Mouse (Mus musculus): ENCODE measurements at regions not wholly inside any gene's neighbourhood (a gene's known extent, or its start where the extent isn't known, plus 50 kb on each side); places are given as distances from the start of the nearest gene placed in this dataset. TPM values are rescaled to one million over a fixed set of nuclear protein-coding genes. Genes with fewer than 3 reads are reported as not detected.

- ATAC-seq (ENCODE audit: low FRiP score), result 0 out of 2 replicates have a peak, but pooled peaks have one; percentile 46
- peak overlapping the region; percentile 68 for H3K4me2 ChIP-seq (replicated peaks)
- no peak for DNase-seq (ENCODE audit: low spot score)
Measured at GRCm38 (mm10) chr1:136782261-136782660, 157.6 kb downstream of the Zfp281 start.

GRCm38 (mm10) chr1:136784178-136784577, 159.5 kb downstream of the Zfp281 start:
- 70% methylated on average over 9 of the region's 9 CpGs for WGBS
- Histone ChIP-seq H3K4me1 (replicated peaks; ENCODE audit: control insufficient read depth, insufficient read depth, low read length) (peaks cover 13% of the 10 kb centered on the region), H3K36me3 (replicated peaks; ENCODE audit: control insufficient read depth, insufficient read depth) (no peaks in the 10 kb centered on the region), H3K27me3 (ENCODE audit: control insufficient read depth, insufficient read depth, low read length) (peaks cover 5% of the 10 kb centered on the region; the same call in 1 of the 2 replicates), H3K9ac (no peak overlapping the region), H3K4me3 (replicated peaks; ENCODE audit: low read length) (no peak overlapping the region), H3K9me3 (ENCODE audit: control insufficient read depth, low read length) (no peaks in the 10 kb centered on the region), H3K27ac (no peak overlapping the region), H3K4me2 (replicated peaks) (no peak overlapping the region)
- ATAC-seq (ENCODE audit: low FRiP score), result no peak
- no peak for DNase-seq (ENCODE audit: low spot score)

More at GRCm38 (mm10) chr1:136782261-136782660, 157.6 kb downstream of the Zfp281 start:
- Histone ChIP-seq H3K9ac (0 out of 2 replicates have a peak overlapping the region, but pooled peaks have one; percentile 17), H3K4me1 (replicated peaks; ENCODE audit: control insufficient read depth, insufficient read depth, low read length) (peaks cover 20% of the 10 kb centered on the region), H3K27ac (no peak overlapping the region), H3K36me3 (replicated peaks; ENCODE audit: control insufficient read depth, insufficient read depth) (no peaks in the 10 kb centered on the region), H3K4me3 (replicated peaks; ENCODE audit: low read length) (peak overlapping the region; percentile 30), H3K27me3 (ENCODE audit: control insufficient read depth, insufficient read depth, low read length) (peaks cover 12% of the 10 kb centered on the region; the same call in 1 of the 2 replicates), H3K9me3 (ENCODE audit: control insufficient read depth, low read length) (no peaks in the 10 kb centered on the region)
- 9% methylated on average over 10 of the region's 10 CpGs for WGBS

- Histone ChIP-seq H3K27ac (no peak overlapping the region), H3K4me3 (replicated peaks; ENCODE audit: low read length) (no peak overlapping the region), H3K9ac (no peak overlapping the region), H3K27me3 (ENCODE audit: control insufficient read depth, insufficient read depth, low read length) (no peaks in the 10 kb centered on the region), H3K9me3 (ENCODE audit: control insufficient read depth, low read length) (no peaks in the 10 kb centered on the region), H3K36me3 (replicated peaks; ENCODE audit: control insufficient read depth, insufficient read depth) (no peaks in the 10 kb centered on the region), H3K4me2 (replicated peaks) (no peak overlapping the region; the same call in 1 of the 2 replicates), H3K4me1 (replicated peaks; ENCODE audit: control insufficient read depth, insufficient read depth, low read length) (no peaks in the 10 kb centered on the region)
- DNase-seq (ENCODE audit: low spot score), result no peak
- WGBS, result 59% methylated on average over 30 of the region's 30 CpGs
- ATAC-seq (ENCODE audit: low FRiP score), result no peak
Measured at GRCm38 (mm10) chr1:136788979-136789513, 164.3 kb downstream of the Zfp281 start.

DNA sequence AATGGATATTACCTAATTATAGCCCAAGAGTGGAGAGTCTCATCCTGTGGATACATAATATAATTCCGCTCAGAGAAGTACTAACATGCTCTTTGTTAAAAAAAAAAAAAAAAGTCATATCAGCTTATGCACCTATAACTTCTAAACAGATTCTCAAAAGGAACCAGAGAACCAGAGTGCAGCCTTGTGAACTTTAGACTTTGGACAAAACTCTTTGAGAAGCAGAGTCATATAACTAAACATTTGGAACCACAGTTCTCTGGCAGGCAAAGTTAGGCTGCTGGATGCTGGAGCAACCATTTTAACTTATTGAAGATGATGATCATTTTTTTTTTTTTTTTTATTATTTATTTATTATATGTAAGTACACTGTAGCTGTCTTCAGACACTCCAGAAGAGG, 166.9 kb downstream of the Zfp281 start:
- 94% methylated on average over 1 of the region's 1 CpGs for WGBS
- Histone ChIP-seq H3K9me3 (ENCODE audit: control insufficient read depth, low read length) (no peaks in the 10 kb centered on the region), H3K27me3 (ENCODE audit: control insufficient read depth, insufficient read depth, low read length) (no peaks in the 10 kb centered on the region), H3K36me3 (replicated peaks; ENCODE audit: control insufficient read depth, insufficient read depth) (no peaks in the 10 kb centered on the region), H3K27ac (no peak overlapping the region), H3K4me1 (replicated peaks; ENCODE audit: control insufficient read depth, insufficient read depth, low read length) (no peaks in the 10 kb centered on the region), H3K4me2 (replicated peaks) (no peak overlapping the region), H3K4me3 (replicated peaks; ENCODE audit: low read length) (no peak overlapping the region), H3K9ac (no peak overlapping the region)
- ATAC-seq (ENCODE audit: low FRiP score) (no peak), DNase-seq (ENCODE audit: low spot score) (no peak)

Small RNA genes lying in the stretch of these regions (microRNA-seq; reads per million reads assigned to microRNA genes)
- not detected for gene Gm22132
